Mouse (Mus musculus) lung, adult 2 months (tissue): ENCODE measurements around the gene Trpm6.

Experiments
- CTCF ChIP-seq: fragments of 200-500 bp; IDR thresholded peaks from 2 replicates; pipeline ENCODE4 v1.5.1; 2011; ENCODE audit warnings: mild to moderate bottlenecking, low read length, control low read depth; ENCODE audit not compliant: insufficient read depth
- POLR2A ChIP-seq: fragments of 200-500 bp; IDR thresholded peaks from 2 replicates; pipeline ENCODE4 v1.6.1; 2011; ENCODE audit warnings: low read depth, mild to moderate bottlenecking, control low read depth, low read length, borderline replicate concordance; ENCODE audit errors: extremely low read depth

DNA sequence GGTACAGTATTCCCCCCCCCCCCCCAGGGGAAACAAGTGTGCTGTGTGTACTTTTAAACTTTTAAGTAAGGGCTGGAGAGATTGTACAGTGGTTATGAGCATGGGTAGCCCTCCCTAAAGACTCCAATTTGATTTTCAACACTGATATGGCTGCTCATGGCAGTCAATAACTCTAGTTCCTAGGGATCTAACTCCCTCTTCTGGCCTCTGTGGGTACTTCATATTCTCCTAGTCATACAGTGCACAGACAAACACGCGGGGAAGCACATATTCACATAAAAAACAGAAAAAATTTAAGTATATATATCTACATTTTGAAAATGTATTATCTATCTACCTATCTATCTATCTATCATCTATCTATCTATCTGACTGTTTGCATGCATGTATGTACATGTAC is 67.6 kb downstream of the Trpm6 start:
- TF ChIP-seq CTCF (no peak), POLR2A (no peak)
